Mouse (Mus musculus) megakaryocyte, adult 5-6 weeks (primary cell): ENCODE data around the gene Rgs11. TPM values are rescaled to one million over a fixed set of nuclear protein-coding genes. Genes with fewer than 3 reads are reported as not detected.

Experiments used
- ATAC-seq: 2 replicates; pipeline ENCODE4 v1.8.0; 2016; ENCODE audit warnings: mild to moderate bottlenecking, inconsistent platforms; ENCODE audit not compliant: poor library complexity, severe bottlenecking
- total RNA-seq, 2 experiments: library from RNA; stranded (forward) in 1 of 2; stranded (reverse) in 1 of 2; fragments of 153-499, 151-499 nt in 1 of 2; fragments of 221-1000, 200-1000 nt in 1 of 2; gene quantifications; 2 replicates each; pipeline versions ENCODE4 v1.2.3 to v1.2.4; 2015 to 2017

Rgs11 gene
- total RNA-seq, 2 experiments from 2014 or later = 0.55 TPM; not detected in 1

GRCm38 (mm10) chr17:26229776-26230175 is 27.0 kb downstream of the Rgs11 start:
- peak; percentile 30 for ATAC-seq

- peak; percentile 75 for ATAC-seq
These were observed 28.4 kb downstream of the Rgs11 start for GRCm38 (mm10) chr17:26231156-26231555.

- ATAC-seq = no peak
These were observed 30.1 kb downstream of the Rgs11 start for GRCm38 (mm10) chr17:26232863-26233262.

GRCm38 (mm10) chr17:26234386-26234785 is 31.6 kb downstream of the Rgs11 start:
- ATAC-seq = no peak

GRCm38 (mm10) chr17:26235077-26235815 is 32.5 kb downstream of the Rgs11 start:
- peak; percentile 39; the same call in 1 of the 2 replicates for ATAC-seq

- peak; percentile 33; the same call in 1 of the 2 replicates for ATAC-seq
These were observed 34.9 kb downstream of the Rgs11 start for GRCm38 (mm10) chr17:26237667-26238066.

- no peak for ATAC-seq
These were observed 36.8 kb downstream of the Rgs11 start for GRCm38 (mm10) chr17:26239551-26239950.

GRCm38 (mm10) chr17:26240120-26240790 is 37.5 kb downstream of the Rgs11 start:
- ATAC-seq = no peak

GRCm38 (mm10) chr17:26240990-26241389 is 38.2 kb downstream of the Rgs11 start:
- ATAC-seq = no peak

GRCm38 (mm10) chr17:26243471-26244100 is 40.8 kb downstream of the Rgs11 start:
- ATAC-seq = peak; percentile 68

- peak; percentile 95 for ATAC-seq
These were observed 41.5 kb downstream of the Rgs11 start, which contains the start of gene Fam234a for GRCm38 (mm10) chr17:26244101-26244841. Fam234a (minus strand) TSS chr17:26244242.

- ATAC-seq = no peak
These were observed 49.3 kb downstream of the Rgs11 start for GRCm38 (mm10) chr17:26251886-26252538.

GRCm38 (mm10) chr17:26252539-26253251 is 49.9 kb downstream of the Rgs11 start, which contains the start of gene Luc7l:
Luc7l (plus strand) TSS chr17:26252896.
- peak; percentile 92 for ATAC-seq

GRCm38 (mm10) chr17:26253399-26253798 is 50.6 kb downstream of the Rgs11 start:
- no peak for ATAC-seq

GRCm38 (mm10) chr17:26255313-26255712 is 52.6 kb downstream of the Rgs11 start:
- ATAC-seq = no peak

Other genes with a start within 250 kb of the Rgs11 start
- gene Capn15, start 217.2 kb upstream of the Rgs11 start, total RNA-seq (2015) = 9.1 and 10.4 TPM in 2 replicates
- 3.5 and 3.7 TPM in 2 replicates for gene Capn15, start 217.2 kb upstream of the Rgs11 start, total RNA-seq (2017)
- gene Rab11fip3, start 133.4 kb upstream of the Rgs11 start, total RNA-seq (2015) = 0.71 and 1.3 TPM in 2 replicates
- gene Rab11fip3, start 133.4 kb upstream of the Rgs11 start, total RNA-seq (2017) = 0.70 and 2.5 TPM in 2 replicates
- gene Decr2, start 112.6 kb upstream of the Rgs11 start, total RNA-seq (2015) = 4.8 and 5.0 TPM in 2 replicates
- gene Decr2, start 112.6 kb upstream of the Rgs11 start, total RNA-seq (2017) = 11.9 and 13.3 TPM in 2 replicates
- gene Nme4, start 107.3 kb upstream of the Rgs11 start, total RNA-seq (2015) = 2.3 and 3.5 TPM in 2 replicates
- gene Nme4, start 107.3 kb upstream of the Rgs11 start, total RNA-seq (2017) = 4.2 and 8.2 TPM in 2 replicates
- gene Tmem8, start 89.7 kb upstream of the Rgs11 start, total RNA-seq (2015) = 13.1 and 20.1 TPM in 2 replicates
- 11.6 and 14.8 TPM in 2 replicates for gene Tmem8, start 89.7 kb upstream of the Rgs11 start, total RNA-seq (2017)
- gene Mrpl28, start 79.5 kb upstream of the Rgs11 start, total RNA-seq (2015) = 74.1 and 78.0 TPM in 2 replicates
- 35.1 and 35.4 TPM in 2 replicates for gene Mrpl28, start 79.5 kb upstream of the Rgs11 start, total RNA-seq (2017)
- 24.2 and 31.9 TPM in 2 replicates for gene Axin1, start 64.3 kb upstream of the Rgs11 start, total RNA-seq (2015)
- 176 and 255 TPM in 2 replicates for gene Axin1, start 64.3 kb upstream of the Rgs11 start, total RNA-seq (2017)
- gene Pdia2, start 3.9 kb upstream of the Rgs11 start, total RNA-seq (2015) = 0.60 and 4.2 TPM in 2 replicates
- gene Pdia2, start 3.9 kb upstream of the Rgs11 start, total RNA-seq (2017) = 0.28 and 0.55 TPM in 2 replicates
- gene Arhgdig, start 4.8 kb downstream of the Rgs11 start, total RNA-seq (2015) = not detected in 2 replicates
- gene Arhgdig, start 4.8 kb downstream of the Rgs11 start, total RNA-seq (2017) = not detected in 2 replicates
- gene Fam234a, start 41.3 kb downstream of the Rgs11 start, total RNA-seq (2015) = 24.5 and 28.1 TPM in 2 replicates
- gene Fam234a, start 41.3 kb downstream of the Rgs11 start, total RNA-seq (2017) = 27.7 and 28.6 TPM in 2 replicates
- gene Luc7l, start 49.9 kb downstream of the Rgs11 start, total RNA-seq (2015) = 29.9 and 36.5 TPM in 2 replicates
- 50.6 and 52.7 TPM in 2 replicates for gene Luc7l, start 49.9 kb downstream of the Rgs11 start, total RNA-seq (2017)
- 6.8 and 8.5 TPM in 2 replicates for gene Neurl1b, start 211.9 kb downstream of the Rgs11 start, total RNA-seq (2015)
- 6.9 and 8.6 TPM in 2 replicates for gene Neurl1b, start 211.9 kb downstream of the Rgs11 start, total RNA-seq (2017)